Mouse (Mus musculus) gastrocnemius, postnatal 10 days (tissue): ENCODE data around the gene Cacnb3. TPM values are rescaled to one million over a fixed set of nuclear protein-coding genes. Genes with fewer than 3 reads are reported as not detected.
A peak's percentile ranks its signal among the peaks of the same experiment; 100 is the strongest.

Experiments used
- DNase-seq: peaks from one replicate; pipeline ENCODE4 v3.0.0; 2021; ENCODE audit warnings: mixed read lengths
- total RNA-seq, 2 experiments: library from RNA; stranded (reverse); gene quantifications; 2 replicates each; pipeline ENCODE4 v1.2.3; 2021

Cacnb3 gene
- total RNA-seq, 2 experiments from 2014 or later = 12.0 to 15.4 TPM

DNA sequence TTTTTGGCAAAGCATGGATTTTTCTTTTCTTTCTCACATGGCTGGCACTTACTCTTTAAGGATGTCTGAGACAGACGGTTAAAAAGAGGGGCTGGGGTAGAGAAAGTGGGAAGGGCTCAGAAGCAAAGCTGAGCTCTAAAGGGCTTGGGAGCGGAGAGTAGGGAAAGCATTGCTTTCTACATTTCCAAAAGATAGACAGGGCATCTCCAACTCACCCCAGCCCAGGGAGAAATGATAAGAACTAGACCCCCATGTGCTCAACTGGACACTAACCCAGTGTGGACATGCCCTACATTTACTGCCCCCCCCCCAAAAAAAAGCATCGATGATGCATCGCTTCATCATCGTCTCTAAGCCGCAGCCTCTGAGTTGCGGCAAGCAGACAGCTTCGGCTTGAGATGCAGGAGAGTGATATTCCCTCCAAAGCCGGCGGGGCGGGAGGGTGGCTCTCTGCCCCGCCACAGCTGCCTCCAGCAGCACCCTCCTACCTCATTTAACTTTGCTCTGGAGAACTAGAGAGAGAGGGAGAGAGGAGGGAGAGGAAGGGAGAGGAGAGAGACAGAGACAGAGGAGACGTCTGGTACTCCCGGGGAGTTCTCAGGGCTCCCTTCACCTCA is 45.1 kb downstream of the Cacnb3 start:
- no peak for DNase-seq

DNA sequence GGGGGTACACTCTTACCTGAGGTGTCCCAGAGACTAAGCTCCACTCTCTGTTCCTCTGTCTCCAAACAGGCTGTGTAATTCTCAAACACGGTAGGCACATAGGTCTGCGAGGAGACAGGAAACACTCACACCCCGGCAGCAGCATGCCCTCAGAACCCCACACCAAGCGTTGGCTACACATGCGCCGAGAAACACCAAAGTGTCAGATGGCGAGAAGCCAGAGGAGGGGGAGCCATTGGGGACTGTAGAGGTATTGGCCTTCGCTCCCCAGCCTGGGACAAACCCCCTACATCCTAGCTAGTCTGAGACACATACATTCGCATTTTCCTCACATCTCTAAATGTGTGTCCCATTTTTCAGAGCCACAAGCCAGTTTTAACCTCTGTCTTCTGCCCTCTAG is 45.8 kb downstream of the Cacnb3 start:
- DNase-seq = no peak

DNA sequence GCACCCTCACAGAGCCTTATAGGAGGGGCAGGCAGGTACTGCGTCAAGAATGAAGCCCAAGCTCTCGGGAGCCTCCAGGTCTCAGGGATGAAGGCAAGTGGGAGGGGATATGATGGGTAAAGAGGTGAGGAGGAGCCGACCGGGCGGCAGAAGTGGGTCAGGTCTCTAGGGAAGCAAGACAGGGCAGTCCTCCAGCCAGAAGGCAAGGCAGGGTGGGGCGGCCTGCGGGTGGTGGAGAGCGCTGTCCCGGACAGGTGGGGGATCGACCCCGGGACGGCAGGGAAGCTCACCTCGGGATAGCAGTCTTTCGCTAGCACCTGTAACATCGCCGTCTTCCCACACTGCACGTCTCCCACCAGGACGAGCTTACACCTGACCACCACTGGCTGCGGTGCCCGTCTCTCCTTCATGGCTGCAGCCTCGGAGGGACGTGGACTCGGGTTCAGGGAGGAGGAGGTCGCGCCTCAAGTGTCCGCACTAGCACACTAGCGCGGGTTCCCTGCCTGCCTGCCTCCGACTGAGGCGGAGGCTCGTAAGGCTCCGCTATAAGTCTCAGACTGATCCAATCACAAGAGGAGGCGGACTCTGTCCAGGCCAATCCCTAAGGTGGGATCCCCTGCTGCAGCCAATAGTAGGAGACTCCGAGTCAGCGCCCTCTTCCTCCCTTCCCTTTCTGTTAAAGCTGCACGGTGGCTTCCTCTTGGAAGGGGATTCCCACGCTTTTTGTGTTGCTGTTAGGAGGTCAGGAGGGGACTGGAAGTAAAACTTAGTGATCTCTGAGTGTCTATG is 46.5 kb downstream of the Cacnb3 start, which contains the start of gene Rnd1:
Rnd1 (minus strand) TSS at position 522 of the 789 bp plus-strand sequence.
- peak; percentile 59 for DNase-seq

DNA sequence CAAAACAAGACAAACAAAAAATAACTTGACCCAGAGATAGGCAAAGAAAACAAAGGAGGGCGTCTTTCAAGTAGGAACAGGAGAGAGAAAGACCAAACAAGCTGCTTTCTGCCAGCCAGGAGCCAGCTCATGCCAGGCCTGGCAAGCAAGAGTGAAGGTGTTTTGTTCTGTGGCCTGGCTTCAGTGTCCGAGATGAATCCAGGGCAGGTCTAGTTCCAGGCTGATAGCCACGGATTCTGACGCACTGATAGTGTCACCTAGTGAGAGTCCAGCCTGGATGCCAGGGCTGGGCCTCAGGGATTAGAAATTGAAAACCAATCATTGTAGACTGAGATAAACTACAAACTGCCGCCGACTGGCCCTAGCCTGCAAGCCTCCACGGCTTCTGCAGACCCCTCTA is 47.3 kb downstream of the Cacnb3 start:
- no peak for DNase-seq

DNA sequence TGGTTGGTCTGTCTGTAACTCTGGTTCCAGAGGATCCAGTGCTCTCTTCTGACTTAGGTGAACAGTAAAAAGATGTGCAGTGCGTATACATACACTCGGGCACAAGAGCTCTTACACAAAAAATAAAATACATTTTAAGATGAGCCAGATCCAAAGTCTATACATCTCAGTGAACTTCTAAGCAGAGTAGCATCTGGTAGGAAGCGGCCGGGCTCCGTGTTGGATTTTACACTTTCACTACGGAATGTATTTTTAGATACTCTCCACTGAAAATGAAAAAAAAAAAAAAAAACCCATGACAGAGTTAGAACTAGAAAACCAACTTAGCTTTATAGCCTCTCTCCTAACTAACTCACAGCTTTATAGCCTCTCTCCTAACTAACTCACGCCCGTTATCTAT is 50.0 kb downstream of the Cacnb3 start:
- DNase-seq = no peak

DNA sequence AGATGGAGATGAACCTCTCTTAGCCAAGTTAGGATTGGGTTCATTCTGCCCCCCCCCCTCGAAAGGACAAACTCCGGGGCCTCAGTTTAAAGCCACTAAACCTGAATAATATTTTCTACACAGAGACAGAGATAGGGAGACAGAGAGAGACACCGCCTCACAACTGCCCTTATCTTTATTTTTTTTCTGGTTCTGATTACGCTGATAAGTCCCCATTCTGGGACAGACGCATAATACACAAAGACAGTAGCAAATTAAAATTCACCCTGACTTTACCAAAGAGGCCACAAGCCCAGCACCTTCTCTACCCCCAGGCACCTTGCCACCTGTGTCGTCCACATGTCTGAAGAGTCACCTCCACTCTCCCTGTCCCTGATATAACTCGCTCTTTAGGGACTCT is 51.0 kb downstream of the Cacnb3 start:
- DNase-seq = no peak

DNA sequence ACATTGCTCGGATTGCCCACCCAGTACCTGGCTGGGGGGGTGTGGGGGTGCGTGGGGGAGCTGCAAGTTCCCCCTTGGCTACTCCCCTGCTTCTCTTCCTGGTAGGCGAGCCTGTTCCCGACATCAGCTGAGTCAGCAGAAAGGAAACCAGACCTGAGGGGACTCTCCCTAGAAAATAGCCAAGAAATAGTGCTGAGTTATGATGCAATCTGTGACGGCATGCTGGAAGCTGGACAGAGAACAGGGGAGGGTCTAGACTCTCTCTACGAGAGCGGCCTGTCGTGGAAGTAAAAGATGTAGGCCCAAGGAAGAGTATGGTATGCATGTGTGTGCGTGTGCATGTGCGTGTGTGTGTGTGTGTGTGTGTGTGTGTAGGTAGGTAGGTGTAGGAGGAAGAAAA is 52.5 kb downstream of the Cacnb3 start:
- no peak for DNase-seq

DNA sequence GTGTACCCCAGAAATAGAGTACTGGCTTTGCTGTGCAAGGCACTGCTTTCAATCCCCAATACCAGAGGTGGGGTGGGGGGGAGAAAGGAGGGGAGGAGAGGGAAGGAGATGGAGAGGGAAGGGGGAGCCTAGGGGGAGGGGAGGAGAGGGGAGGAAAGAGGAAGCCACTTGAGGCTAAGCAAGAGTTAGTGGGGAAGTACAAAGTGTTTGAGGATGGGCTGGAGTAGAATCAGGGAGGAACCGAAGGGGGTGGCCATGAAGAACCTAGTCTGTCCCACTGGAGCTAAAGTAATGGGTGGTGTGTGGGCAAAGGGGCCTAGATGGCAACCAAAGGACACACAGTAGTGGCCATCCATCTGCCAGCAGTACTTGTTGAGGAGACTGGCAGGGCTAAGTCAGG is 53.1 kb downstream of the Cacnb3 start:
- DNase-seq = no peak

DNA sequence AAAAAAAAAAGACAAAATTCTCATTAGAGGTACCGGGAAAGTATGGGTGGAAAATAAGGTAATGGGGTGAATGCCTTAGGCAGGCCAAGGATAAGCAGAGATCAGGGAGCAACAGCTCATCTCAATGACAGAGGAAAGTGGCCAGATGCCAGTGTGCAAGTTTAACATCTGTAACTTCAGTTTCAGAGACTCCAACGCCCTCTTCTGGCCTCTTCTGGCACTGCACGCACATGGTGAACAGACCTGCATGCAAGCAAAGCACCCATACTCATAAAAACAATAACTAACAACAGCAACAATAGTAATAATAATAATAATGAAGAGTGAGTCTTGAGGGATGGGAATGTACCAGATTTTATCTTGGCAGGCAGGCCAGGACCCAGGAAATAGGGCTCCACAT is 55.3 kb downstream of the Cacnb3 start:
- no peak for DNase-seq

DNA sequence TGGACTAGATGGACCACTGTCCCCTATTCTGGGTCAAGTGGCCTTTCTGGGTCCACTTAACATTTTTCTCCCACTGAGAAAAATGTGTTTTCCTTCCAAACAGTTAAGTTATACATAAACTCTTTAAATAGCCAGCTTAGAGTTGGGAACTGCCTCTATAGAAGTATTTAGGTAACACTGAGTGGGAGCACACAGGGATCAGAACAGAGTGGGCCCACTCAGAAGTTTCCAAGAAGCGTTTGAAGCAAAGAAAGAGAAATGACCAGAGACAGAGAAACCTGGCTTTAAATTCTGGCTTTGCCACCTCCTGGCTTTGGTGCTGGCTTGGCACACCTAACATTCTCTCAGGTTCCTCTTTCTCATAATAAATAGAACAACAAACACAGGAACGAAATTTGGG is 59.0 kb downstream of the Cacnb3 start:
- DNase-seq = no peak

DNA sequence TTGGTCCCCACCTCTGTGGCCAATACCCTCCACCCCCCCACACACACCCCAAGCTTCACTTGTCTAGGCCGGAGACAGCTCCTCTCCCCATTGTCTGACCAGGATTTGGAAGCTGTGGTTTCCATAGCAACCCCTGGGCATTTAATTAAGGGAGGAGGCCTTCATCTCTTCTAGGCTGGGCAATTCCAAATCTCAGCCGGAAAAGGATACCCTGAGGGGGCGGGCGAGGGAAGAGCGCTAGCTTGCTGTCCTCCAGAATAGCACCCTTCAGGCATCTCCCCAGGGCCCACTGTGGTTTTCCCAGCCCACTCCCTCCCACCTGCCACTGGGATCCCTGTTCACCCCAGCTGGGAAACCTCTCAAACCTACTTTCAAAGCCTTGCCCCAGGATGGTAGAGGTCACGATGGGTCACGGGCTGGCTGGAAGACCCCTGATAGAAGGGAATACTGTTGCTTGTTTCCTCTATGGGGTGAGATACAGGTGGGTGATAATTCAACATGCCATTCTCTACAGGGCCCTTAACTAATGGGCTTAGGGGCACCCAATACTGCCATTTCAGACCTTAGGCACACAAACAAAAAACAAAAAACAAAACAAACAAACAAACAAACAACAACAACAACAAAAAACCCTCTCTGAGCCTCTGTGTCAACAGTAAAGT is 61.0 kb downstream of the Cacnb3 start:
- no peak for DNase-seq

DNA sequence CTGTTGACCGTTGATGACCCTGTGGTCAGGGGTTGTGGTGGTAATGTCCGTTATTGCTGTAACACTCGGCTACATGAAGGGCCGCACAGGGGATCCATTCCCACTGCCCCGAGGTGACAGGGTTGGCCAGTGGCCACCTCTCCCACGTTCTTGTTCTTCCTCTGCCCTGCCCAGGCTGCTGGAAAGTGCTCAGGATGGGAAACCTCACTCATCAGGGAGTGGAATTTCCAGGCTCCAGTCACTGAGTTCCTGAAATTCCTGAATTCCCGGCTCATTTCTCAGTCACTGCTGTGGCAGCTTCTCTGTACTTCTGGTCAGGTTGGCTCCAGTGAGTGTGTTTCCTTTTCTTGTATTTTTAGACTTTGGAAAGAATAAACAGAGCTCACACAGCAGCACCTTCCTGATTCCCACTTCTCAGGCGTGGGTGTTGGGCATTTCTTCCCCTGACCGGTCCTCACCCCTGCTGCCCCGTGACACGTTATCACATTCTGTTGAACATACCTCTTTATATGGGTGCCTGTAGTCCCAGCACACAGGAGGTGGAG is 61.6 kb downstream of the Cacnb3 start:
- DNase-seq = peak; percentile 31

Other genes with a start within 250 kb of the Cacnb3 start
- gene Olfr283, start 249.9 kb upstream of the Cacnb3 start, total RNA-seq = not detected
- not detected for gene Olfr282, start 199.6 kb upstream of the Cacnb3 start, total RNA-seq
- gene Olfr281, start 178.3 kb upstream of the Cacnb3 start, total RNA-seq = not detected
- gene OR5BS1P, start 160.9 kb upstream of the Cacnb3 start, total RNA-seq = not detected
- under 1 TPM; 0.36 to 0.54 TPM for gene Lalba, start 148.1 kb upstream of the Cacnb3 start, total RNA-seq
- gene Olfr279, start 138.4 kb upstream of the Cacnb3 start, total RNA-seq = not detected
- gene Kansl2, start 96.6 kb upstream of the Cacnb3 start, total RNA-seq = 10 to 100 TPM; 71.5 to 77.4 TPM
- 10 to 100 TPM; 21.7 to 30.4 TPM for gene Ccnt1, start 59.9 kb upstream of the Cacnb3 start, total RNA-seq
- not detected for gene 4930415O20Rik, start 59.8 kb upstream of the Cacnb3 start, total RNA-seq
- gene Adcy6, start 20.8 kb upstream of the Cacnb3 start, total RNA-seq = 10 to 100 TPM; 39.9 to 45.3 TPM
- gene Ddx23, start 32.1 kb downstream of the Cacnb3 start, total RNA-seq = 10 to 100 TPM; 53.6 to 57.6 TPM
- gene Rnd1, start 46.6 kb downstream of the Cacnb3 start, total RNA-seq = 1 to 10 TPM in 1 of 2 experiments, under 1 TPM in 1; 0.49 to 1.9 TPM
- gene Ccdc65, start 77.4 kb downstream of the Cacnb3 start, total RNA-seq = not detected
- gene Fkbp11, start 97.4 kb downstream of the Cacnb3 start, total RNA-seq = 10 to 100 TPM in 1 of 2 experiments, 1 to 10 TPM in 1; 8.0 to 13.1 TPM
- gene Arf3, start 132.4 kb downstream of the Cacnb3 start, total RNA-seq = 10 to 100 TPM; 21.2 to 24.2 TPM
- gene Wnt10b, start 147.3 kb downstream of the Cacnb3 start, total RNA-seq = 1 to 10 TPM; 1.3 to 1.5 TPM
- gene Wnt1, start 159.0 kb downstream of the Cacnb3 start, total RNA-seq = not detected
- 1 to 10 TPM; 2.2 to 2.7 TPM for gene Ddn, start 178.7 kb downstream of the Cacnb3 start, total RNA-seq
- 10 to 100 TPM; 35.8 to 36.6 TPM for gene Prkag1, start 200.7 kb downstream of the Cacnb3 start, total RNA-seq
- gene Kmt2d, start 240.4 kb downstream of the Cacnb3 start, total RNA-seq = 10 to 100 TPM; 46.9 to 59.9 TPM